13 mouse cellular contexts compared by ENCODE assay signal in the genomic region with DNA sequence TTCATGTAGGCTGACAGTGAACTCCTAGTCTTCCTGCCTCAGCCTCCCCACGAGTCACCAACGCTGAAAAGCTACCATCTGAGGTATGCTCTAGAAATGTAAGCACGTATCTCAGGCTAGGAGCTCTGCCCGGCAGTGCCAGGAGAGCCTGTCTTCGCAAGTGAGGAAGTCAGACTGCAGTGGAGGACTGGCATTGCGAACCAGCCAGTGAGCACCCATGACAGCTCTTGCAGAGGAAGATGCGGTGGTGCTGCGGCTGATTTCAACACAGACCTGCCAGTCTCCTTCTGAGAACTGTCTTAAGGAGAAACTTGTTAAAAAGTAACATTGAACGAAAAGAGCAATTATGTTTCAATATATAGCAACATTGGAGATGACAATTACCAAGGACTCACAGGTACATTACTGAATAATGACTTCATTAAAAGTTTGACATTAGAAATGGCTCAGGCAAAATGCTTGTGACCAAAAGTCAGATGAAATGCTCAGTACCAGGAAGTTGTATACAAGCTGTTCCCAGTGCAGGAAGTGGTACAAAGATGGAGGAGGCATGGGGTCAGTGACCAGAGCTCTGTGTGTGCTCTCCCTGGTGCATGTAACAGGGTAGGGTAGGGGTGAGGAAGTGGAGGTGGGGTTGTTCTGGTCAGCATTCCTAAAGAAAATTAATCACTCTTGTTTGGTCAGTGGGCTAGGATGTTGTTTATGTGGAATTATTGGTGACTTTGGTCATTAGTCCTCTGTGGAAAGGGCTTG. TPM values are rescaled to one million over a fixed set of nuclear protein-coding genes. Genes with fewer than 3 reads are reported as not detected.
A peak's percentile ranks its signal among the peaks of the same experiment; 100 is the strongest.
DNase-seq lines count a peak whose midpoint lies in the region; ATAC-seq lines count a peak whose summit lies in the region.
"Had no signal": no experiment of that assay in that cellular context is flagged by ENCODE, and none has a peak within 500 bp of the region (broad histone marks: within the 10 kb centered on the region; RNA-seq: fewer than 3 reads in every experiment).

No protein-coding gene starts in this region.

- no peak for ATAC-seq in kidney, embryonic 15.5 days (replicated peaks; ENCODE audit: low FRiP score)
- peak; percentile 89 to 93 for ATAC-seq in hematopoietic stem cell, adult 5-6 weeks (replicated peaks in 1 of 2; ENCODE audit: insufficient read depth in 1 of 2, low FRiP score in 2 of 2, low TSS enrichment in 1 of 2, low read depth in 1 of 2, poor library complexity in 2 of 2, severe bottlenecking in 2 of 2)

- H3K4me1 ChIP-seq in kidney, embryonic 15.5 days: peaks cover 34% of the 10 kb centered on the region

- 79% methylated on average over 9 of the region's 9 CpGs for WGBS in kidney, embryonic 15.5 days

- no peak overlapping the region for H3K9ac ChIP-seq in kidney, embryonic 15.5 days

- H3K27me3 ChIP-seq in kidney, embryonic 15.5 days: no peaks in the 10 kb centered on the region

- H3K4me2 ChIP-seq in kidney, embryonic 15.5 days: no peak overlapping the region
- H3K4me2 ChIP-seq: midbrain, embryonic 11.5 days had no signal

- no peaks in the 10 kb centered on the region for H3K36me3 ChIP-seq in kidney, embryonic 15.5 days

- H3K4me3 ChIP-seq in kidney, embryonic 15.5 days (replicated peaks): no peak overlapping the region
- H3K4me3 ChIP-seq: erythroblast, embryonic 14.5 days had no signal

- peak overlapping the region; percentile 41; the same call in 1 of the 2 replicates for H3K27ac ChIP-seq in kidney, embryonic 15.5 days

- no peak for DNase-seq in kidney, adult 8-10 months
- DNase-seq in B cell, adult 2 months: peak; percentile 36 to 40
- peak; percentile 57 for DNase-seq in naive thymus-derived CD4-positive, alpha-beta T cell, adult 2 months (ENCODE audit: low read depth)
- no peak for DNase-seq in right cerebral cortex, postnatal 25 days
- DNase-seq in frontal cortex, adult 2 months (ENCODE audit: extremely low spot score in 1 of 2, low spot score in 1 of 2): no peak
- DNase-seq in cerebellum, postnatal 10 days: no peak
- DNase-seq: gastrocnemius, postnatal 10 days; heart, postnatal 4 days; layer of hippocampus, postnatal 36 days had no signal

- H3K9me3 ChIP-seq in kidney, embryonic 15.5 days (replicated peaks): no peaks in the 10 kb centered on the region

RNA-seq across cellular contexts. Expression of gene Slc38a2, which starts 58.1 kb away (rescaled TPM):
- polyA plus RNA-seq in kidney, embryonic 15.5 days (2015; fragmentation: Nextera tagmentation; extraction: Ambion mirVana): 134 and 138 TPM in 2 replicates
- total RNA-seq in hematopoietic stem cell, adult 5-6 weeks (2017): 128 and 155 TPM in 2 replicates
- polyA plus RNA-seq in frontal cortex, adult 2 months (2012; rRNA removed): 64.1 and 71.7 TPM in 2 replicates

Comparison
In these comparisons a context has a peak if more than half of its experiments do, and no peak if none do; other contexts are left out.
1. DNase-seq: peak in B cell, adult 2 months (2 of 2) and naive thymus-derived CD4-positive, alpha-beta T cell, adult 2 months (single experiment); none in kidney, adult 8-10 months (0 of 2), right cerebral cortex, postnatal 25 days (single experiment), frontal cortex, adult 2 months (0 of 2) and cerebellum, postnatal 10 days (0 of 2).